Mouse (Mus musculus): ENCODE results near the gene Eif2b1.
A peak's percentile ranks its signal among the peaks of the same experiment; 100 is the strongest.
"Not testable (repeated sequence)": the region's sequence is repeated elsewhere in the genome, so short reads cannot be mapped to it uniquely, and the experiment has no call there.

The Eif2b1 gene

DNA sequence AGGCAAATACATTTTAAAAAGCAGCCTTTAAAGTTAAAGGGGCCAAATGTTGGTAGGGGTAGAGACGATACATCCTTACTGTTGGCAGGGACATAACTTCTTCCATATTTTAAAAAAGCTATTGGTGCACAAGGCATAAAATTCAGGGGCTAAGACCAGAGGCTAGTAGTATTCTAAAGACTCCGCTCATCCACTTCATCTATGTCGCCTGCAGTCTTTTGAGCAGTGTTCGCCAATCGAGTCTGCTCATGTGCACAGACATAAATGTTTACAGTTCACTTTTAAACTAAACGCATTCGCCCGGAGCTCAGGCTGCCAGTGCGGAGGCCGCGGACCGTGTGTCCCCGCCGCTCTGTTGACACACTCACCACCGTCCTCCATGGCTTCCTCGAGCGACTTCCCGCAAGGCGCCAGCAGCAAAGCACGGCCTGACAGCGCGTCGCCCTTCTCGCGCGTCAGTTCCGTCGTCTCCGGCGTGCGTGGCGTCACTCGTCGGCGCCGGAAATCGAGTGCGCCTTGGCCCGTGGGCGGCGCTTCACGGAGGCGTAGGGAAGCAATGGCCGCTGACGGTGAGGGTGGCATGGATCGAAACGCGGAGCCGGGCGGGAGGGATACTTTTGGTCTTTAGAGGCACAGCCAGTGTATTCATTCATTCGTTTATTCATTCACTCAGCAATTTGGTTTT lies at the start of gene Eif2b1, which contains the start of gene Gtf2h3:
Eif2b1 (minus strand) TSS at position 499 of the 685 bp plus-strand sequence.
Gtf2h3 (plus strand) TSS at position 508 of the 685 bp plus-strand sequence.
- peak; percentile 89 for DNase-seq (ENCODE audit: low read depth, low spot score)

GRCm38 (mm10) chr5:124624291-124624690 lies 45.4 kb upstream of the Eif2b1 start:
- DNase-seq (ENCODE audit: low read depth, low spot score) = no peak

DNA sequence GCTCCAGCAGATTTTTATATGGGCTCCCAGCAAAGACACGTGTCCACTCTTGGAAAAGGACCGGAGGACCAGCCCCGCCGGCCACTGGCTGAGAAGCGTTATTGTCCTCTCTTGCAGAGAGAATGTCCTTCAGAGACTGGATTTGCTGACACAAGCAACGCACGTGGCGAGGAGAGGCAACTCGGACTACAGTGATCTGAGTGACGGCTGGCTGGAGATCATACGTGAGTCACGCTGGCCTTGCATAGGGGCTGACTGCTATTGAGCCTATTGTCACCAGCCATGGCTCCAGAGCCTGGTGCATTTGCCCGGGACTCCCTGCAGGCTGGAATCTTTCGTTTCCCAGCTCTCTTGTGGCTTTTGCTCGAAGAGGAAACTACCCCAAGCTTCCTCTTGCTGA lies 44.0 kb upstream of the Eif2b1 start:
- no peak for DNase-seq (ENCODE audit: low read depth, low spot score)

DNA sequence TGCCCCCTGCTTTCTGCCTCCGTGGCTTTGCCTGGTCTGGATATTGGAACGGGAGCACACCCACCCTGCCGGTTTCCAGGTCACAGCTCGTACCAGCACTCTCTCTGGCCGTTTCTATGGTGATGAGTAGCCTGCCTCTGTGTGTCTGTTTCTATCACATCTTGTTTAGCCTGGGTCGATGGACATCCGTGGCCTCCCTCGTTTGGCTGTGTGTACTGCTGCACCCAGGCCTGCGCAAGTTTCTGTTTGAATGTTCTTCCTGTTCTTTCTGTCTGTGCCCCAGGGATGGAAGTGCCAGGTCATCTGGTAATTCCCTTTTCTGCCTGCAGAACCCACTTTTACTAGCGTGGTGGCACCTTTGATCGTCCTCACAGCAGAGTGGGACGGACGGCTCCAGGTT lies 42.4 kb upstream of the Eif2b1 start:
- DNase-seq (ENCODE audit: low read depth, low spot score) = no peak

DNA sequence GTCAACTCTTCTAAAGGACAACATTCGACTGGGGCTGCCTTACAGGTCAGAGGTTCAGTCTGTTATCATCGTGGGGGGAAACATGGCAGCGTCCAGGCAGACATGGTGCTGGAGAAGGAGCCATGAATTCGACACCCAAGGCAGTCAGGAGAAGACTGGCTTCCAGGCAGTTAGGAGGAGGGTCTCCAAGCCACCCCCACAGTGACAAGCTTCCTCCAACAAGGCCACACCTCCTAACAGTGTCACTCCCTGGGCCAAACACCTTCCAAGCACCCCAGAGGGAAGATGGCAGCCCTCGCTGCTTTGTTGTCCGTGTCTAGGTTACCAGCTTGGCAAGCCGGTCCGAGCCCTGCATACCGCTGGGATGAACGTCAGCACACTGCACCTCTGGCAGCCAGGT lies 39.8 kb upstream of the Eif2b1 start:
- no peak for DNase-seq (ENCODE audit: low read depth, low spot score)

GRCm38 (mm10) chr5:124614709-124615108 lies 35.8 kb upstream of the Eif2b1 start:
- no peak for DNase-seq (ENCODE audit: low read depth, low spot score)

- no peak for DNase-seq (ENCODE audit: low read depth, low spot score)
These were observed 32.0 kb upstream of the Eif2b1 start for GRCm38 (mm10) chr5:124610965-124611364.

DNA sequence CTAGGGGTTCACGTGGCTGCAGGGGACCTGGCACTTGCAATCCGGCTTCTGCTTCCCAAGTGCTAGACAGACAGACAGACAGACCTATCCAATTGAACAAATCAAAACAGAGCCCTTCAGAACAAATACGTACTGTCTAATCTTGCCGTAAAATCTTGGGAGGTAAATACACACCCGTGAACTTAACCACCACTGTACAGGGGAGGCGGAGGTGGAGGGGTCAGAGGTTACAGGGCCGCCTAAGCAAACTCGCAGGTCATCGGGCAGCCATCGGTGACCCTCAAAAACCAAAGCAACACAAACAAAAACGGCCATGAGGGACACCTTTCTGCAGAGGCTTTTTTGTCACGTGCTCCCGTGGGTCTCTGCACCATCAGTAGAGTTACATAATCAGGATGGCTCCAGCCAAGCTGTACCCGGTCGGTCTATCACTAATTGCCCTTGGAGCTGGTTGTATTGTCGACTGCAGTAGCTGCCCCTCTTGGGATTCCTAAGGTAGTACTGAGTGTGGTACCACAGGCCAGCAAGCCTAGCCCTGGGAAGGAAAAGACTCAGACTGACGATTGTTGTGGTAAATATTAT lies 26.2 kb upstream of the Eif2b1 start:
- DNase-seq (ENCODE audit: low read depth, low spot score) = no peak

- no peak for DNase-seq (ENCODE audit: low read depth, low spot score)
These were observed 25.4 kb upstream of the Eif2b1 start for GRCm38 (mm10) chr5:124604296-124604695.

GRCm38 (mm10) chr5:124602349-124602748 lies 23.4 kb upstream of the Eif2b1 start:
- DNase-seq (ENCODE audit: low read depth, low spot score) = peak; percentile 78

DNA sequence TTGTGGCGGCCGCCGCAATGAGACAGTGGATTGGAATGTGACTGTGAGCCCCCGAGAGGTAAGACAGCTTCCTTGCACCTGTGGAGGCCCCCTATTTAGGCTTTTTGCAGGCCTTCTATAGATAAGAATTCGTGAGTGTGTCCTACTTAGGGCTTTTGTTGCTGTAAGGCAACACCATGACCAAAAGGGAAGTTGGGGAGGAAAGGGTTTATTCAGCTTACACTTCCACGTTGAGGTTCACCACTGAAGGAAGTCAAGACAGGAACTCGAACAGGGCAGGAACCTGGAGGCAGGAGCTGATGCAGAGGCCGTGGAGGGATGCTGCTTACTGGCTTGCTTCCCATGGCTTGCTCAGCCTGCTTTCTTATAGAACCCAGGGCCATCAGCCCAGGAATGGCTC lies 20.8 kb upstream of the Eif2b1 start:
- not testable (repeated sequence) for DNase-seq (ENCODE audit: low read depth, low spot score)

- DNase-seq (ENCODE audit: low read depth, low spot score) = peak; percentile 100
These were observed 19.6 kb upstream of the Eif2b1 start for GRCm38 (mm10) chr5:124598224-124599174.

DNA sequence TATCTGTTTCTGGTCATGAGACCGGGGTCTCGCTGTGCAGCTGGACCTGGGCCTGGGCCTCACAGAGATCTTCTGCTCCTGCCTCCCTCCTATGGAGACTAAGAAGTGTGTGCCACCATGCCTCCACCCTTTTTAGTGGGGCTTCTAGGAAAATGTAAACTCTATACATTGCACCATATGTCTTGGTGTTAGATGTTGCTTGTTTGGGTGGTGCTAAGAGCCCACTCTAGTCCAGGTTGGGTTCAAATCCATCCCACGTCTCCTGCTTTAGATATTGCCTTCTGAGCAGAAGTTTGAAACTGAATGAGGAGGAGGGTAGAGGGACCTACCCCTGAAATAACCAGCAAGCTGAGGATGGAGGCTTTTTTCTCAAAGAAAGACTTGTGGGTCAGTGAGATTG lies 13.8 kb upstream of the Eif2b1 start:
- DNase-seq (ENCODE audit: low read depth, low spot score) = no peak

- DNase-seq (ENCODE audit: low read depth, low spot score) = no peak
These were observed 3.6 kb upstream of the Eif2b1 start for GRCm38 (mm10) chr5:124582515-124582914.

DNA sequence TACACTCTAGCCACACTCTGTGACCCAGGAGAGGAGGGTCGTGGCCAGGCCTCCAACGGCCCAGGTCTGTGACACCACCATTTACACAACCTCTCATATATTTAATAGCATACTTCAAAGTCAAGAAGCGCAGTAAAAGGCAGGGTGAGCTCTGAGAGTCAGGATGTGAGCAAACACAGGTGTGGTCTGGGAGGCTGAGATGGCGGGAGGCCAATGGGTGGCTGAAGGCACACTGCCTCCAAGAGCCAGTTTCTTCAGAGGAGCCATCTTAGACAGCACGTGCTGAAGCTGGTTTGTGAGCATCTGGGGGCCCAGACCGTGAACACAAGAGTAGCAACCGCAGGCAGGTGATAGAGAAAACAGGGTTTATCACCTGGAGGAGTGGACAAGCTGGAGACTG lies 3.5 kb downstream of the Eif2b1 start:
- DNase-seq (ENCODE audit: low read depth, low spot score) = no peak

DNA sequence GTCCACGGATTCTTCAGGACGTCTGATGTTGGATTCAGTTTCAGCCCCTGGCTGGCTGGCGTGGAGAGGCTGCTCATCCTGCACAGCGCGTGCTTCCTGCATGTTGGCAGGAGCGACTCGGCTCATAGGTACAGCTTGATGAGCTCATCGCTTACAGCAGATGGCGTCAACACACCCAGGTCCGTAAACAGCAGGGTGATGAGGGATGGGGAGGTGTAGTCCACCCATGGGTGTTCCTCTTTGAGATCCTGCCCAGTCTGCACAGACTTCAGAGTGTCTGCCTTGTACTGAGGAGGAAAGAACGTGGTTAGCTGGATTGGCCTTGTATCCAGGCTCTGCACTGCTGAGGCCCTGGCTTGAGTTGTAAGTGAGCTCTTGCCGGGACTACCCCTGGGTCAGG lies 7.9 kb downstream of the Eif2b1 start:
- no peak for DNase-seq (ENCODE audit: low read depth, low spot score)

GRCm38 (mm10) chr5:124555145-124555544 lies 23.8 kb downstream of the Eif2b1 start:
- DNase-seq (ENCODE audit: low read depth, low spot score) = peak; percentile 78

DNA sequence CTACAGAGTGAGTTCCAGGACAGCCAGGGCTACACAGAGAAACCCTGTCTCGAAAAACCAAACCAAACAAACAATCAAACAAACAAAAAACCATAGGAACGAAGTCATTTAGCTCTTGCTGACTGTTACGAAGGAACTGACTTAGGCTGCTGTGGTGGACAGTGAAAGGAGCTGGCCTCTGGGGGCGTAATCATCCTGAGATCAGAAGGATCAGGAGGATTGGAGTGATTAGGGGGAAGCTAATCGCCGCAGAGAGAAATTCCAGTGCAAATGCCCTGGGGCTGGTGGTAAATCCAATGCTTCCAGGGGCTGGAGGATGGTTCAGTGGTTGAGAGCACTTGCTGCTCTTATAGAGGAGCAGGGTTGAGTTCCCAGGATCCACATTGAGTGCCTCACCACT lies 25.3 kb downstream of the Eif2b1 start:
- DNase-seq (ENCODE audit: low read depth, low spot score) = no peak

DNA sequence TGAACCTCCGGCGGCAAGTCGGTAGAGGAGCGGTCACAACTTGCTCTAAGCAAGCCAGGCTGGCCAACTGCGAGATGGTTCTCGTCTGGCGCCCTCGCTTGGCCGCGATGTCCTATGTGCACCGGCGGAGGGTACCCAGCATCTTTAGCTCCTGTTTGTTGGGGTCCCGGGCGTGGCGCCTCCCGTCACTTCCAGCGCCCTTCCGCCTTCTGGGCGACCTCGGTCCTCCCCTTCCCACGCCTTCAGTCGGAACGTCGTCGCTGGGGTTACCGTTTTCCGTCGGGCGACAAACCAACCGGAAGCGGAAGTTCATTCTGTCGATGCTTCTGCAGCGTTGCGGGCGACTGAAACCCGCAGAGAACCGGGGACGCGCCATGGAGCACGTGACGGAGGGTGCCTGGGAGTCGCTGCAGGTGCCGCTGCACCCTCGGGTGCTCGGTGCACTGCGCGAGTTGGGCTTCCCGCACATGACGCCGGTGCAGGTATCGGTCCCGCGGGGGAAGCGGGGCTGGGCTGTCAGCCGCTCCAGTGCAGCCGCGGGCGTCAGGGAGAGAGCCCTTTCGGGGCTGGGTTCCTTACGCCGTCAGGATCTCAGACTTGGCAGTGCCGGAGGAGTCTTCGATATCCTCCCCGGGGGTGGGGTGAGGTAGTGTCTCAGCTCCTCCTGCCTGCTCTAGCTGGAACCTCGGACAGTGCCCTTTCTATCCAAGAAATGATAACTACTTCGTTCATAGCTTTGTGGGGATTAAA lies 26.2 kb downstream of the Eif2b1 start, which contains the start of gene Ddx55:
Ddx55 (plus strand) TSS at position 307 of the 750 bp plus-strand sequence.
- DNase-seq (ENCODE audit: low read depth, low spot score) = peak; percentile 94

- peak; percentile 64 for DNase-seq (ENCODE audit: low read depth, low spot score)
These were observed 26.8 kb downstream of the Eif2b1 start for GRCm38 (mm10) chr5:124552094-124552472.

DNA sequence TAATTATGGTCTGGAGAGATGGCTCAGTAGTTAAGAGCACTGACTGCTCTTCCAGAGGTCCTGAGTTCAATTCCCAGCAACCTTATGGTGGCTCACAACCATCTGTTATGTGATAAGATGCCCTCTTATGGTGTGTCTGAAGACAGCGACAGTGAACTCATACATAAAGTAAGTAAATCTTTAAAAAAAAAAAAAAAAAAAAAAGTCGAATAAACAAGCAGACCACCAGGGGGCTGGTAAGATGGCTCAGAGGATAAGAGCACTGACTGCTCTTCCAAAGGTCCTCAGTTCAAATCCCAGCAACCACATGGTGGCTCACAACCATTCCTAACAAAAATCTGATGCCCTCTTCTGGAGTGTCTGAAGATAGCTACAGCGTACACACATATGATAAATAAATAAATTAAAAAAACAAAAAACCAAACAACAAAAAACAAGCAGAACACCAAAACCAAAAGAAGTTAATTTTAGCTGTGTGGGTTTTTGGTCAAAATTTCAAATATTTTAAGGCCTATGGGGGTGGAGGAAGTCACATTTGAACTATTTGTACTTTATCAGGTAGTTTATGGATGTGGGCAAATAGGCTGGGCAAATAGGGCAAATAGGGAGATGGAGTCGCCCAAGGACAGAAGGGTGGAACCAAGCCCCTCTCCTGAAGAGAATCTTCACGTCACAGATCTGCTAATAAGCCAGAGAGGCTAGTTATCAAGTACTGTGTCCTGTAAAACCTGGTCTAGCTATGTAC lies 27.4 kb downstream of the Eif2b1 start:
- peak; percentile 62 for DNase-seq (ENCODE audit: low read depth, low spot score)
